Mouse (Mus musculus) skeletal muscle tissue, adult 2 months (tissue): ENCODE results near the gene Stard7.

Experiments used
- DNase-seq: peaks from one replicate; pipeline ENCODE4 v3.0.0-alpha.2; 2012; ENCODE audit warnings: low read depth, low spot score

Stard7 gene

GRCm38 (mm10) chr2:127319071-127319470 is 49.1 kb downstream of the Stard7 start:
- DNase-seq: no peak

GRCm38 (mm10) chr2:127322671-127323285 is 52.8 kb downstream of the Stard7 start:
- no peak for DNase-seq

- no peak for DNase-seq
These were observed 53.6 kb downstream of the Stard7 start for GRCm38 (mm10) chr2:127323667-127324066.

- no peak for DNase-seq
These were observed 54.4 kb downstream of the Stard7 start for GRCm38 (mm10) chr2:127324456-127324855.

GRCm38 (mm10) chr2:127328090-127328851 is 58.3 kb downstream of the Stard7 start:
- no peak for DNase-seq

GRCm38 (mm10) chr2:127332807-127333570 is 63.0 kb downstream of the Stard7 start:
- DNase-seq: no peak

GRCm38 (mm10) chr2:127333945-127334603 is 64.1 kb downstream of the Stard7 start:
- DNase-seq: no peak

GRCm38 (mm10) chr2:127335078-127335541 is 65.1 kb downstream of the Stard7 start:
- DNase-seq: no peak

- peak; percentile 76 for DNase-seq
These were observed 65.9 kb downstream of the Stard7 start, which contains the start of gene Dusp2 for GRCm38 (mm10) chr2:127335767-127336496. Gene Dusp2, plus strand, starts transcription at chr2:127336159.

GRCm38 (mm10) chr2:127336497-127336832 is 66.4 kb downstream of the Stard7 start:
- no peak for DNase-seq

GRCm38 (mm10) chr2:127336885-127337284 is 66.9 kb downstream of the Stard7 start:
- no peak for DNase-seq

GRCm38 (mm10) chr2:127337531-127337930 is 67.5 kb downstream of the Stard7 start:
- no peak for DNase-seq

GRCm38 (mm10) chr2:127338012-127338411 is 68.0 kb downstream of the Stard7 start:
- no peak for DNase-seq

- DNase-seq: no peak
These were observed 68.4 kb downstream of the Stard7 start, which contains the start of gene Astl for GRCm38 (mm10) chr2:127338416-127338815. Gene Astl, plus strand, starts transcription at chr2:127338639.

- no peak for DNase-seq
These were observed 68.8 kb downstream of the Stard7 start for GRCm38 (mm10) chr2:127338833-127339232.

- DNase-seq: no peak
These were observed 69.2 kb downstream of the Stard7 start for GRCm38 (mm10) chr2:127339262-127339661.

GRCm38 (mm10) chr2:127341159-127341558 is 71.1 kb downstream of the Stard7 start:
- peak; percentile 40 for DNase-seq

GRCm38 (mm10) chr2:127346334-127346733 is 76.3 kb downstream of the Stard7 start:
- no peak for DNase-seq

- no peak for DNase-seq
These were observed 77.3 kb downstream of the Stard7 start for GRCm38 (mm10) chr2:127347147-127347985.
